Mouse (Mus musculus): ENCODE data around the gene Map3k20. TPM values are rescaled to one million over a fixed set of nuclear protein-coding genes. Genes with fewer than 3 reads are reported as not detected.
A peak's percentile ranks its signal among the peaks of the same experiment; 100 is the strongest.

The Map3k20 gene
- polyA plus RNA-seq, 1 experiment from 2014 or later, result 7.3 TPM

DNA sequence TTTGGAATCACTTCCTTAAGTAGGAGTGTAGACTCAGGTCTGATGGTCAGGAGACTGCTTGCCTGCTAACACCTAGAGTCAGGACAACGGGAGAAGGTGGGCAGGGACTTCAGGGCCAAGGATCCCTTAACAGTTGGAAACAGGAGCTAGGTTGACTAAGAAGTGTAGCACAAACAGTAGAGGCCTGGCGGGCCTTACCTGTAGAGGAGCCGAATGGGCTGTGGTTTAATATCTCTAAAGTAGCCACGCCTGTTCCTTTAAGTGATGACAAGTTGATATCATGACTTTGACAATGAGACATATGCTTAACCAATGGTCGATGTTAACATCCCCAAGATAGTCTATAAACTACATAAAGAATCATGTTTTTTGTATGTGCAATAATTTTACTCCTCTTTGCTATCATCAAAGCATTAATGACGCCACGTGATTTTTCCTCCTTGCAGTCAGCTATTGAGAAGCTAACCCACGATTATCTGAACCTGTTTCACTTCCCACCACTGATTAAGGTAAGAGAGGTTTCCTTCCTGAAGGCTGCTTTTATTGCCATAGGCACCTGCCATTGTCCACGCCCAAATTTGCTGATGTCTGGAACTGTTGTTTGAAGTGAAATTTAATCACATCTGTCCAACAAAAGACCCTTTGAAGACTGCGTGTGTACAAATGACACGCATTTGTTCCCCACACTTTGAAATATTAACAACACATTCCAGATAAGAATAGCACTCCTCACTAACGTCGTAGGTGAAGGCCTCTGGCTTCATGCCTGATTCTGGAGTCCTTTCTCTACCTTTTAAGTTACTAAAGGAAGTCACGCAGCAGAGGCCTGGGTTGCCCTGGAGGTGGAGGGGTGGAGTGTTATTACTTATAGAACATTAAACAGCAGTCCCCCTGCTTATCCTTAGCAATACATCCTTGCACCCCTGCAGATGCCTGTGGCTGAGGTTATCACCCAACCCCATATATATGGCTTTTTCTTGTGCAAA, 131.0 kb downstream of the Map3k20 start:
- no peak overlapping the region for H3K4me3 ChIP-seq
- H3K27me3 ChIP-seq (replicated peaks; ENCODE audit: low read depth, poor library complexity, severe bottlenecking), result no peaks in the 10 kb centered on the region
- WGBS, result 78% methylated on average over 14 of the region's 14 CpGs
- no peaks in the 10 kb centered on the region for H3K36me3 ChIP-seq (replicated peaks)
- no peaks in the 10 kb centered on the region for H3K4me1 ChIP-seq
- no peak overlapping the region for H3K27ac ChIP-seq (replicated peaks)
- DNase-seq (ENCODE audit: low spot score), result no peak
- H3K9me3 ChIP-seq, result no peaks in the 10 kb centered on the region

DNA sequence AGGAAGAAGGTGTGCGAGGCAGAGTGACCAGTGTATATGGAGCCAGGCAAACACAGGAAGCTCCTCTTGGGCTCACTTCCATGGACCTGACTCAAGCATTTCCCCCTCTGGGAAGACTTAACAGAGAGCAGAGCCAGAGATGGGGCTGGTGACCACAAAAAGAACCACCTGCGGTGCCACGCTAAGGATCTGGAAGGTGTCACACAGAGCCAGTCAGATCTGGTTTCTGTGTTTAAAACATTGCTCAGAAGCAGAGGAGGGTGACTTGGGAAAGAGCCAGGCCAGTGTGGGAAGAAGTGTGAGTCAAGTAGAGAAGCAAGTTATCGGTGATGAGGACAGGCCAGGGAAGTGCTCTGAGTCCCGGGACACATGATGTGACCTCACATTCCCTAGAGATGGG, 135.1 kb downstream of the Map3k20 start:
- no peak overlapping the region for H3K4me3 ChIP-seq
- no peaks in the 10 kb centered on the region for H3K36me3 ChIP-seq (replicated peaks)
- peaks cover 3% of the 10 kb centered on the region; the same call in 1 of the 2 replicates for H3K27me3 ChIP-seq (replicated peaks; ENCODE audit: low read depth, poor library complexity, severe bottlenecking)
- H3K9me3 ChIP-seq, result no peaks in the 10 kb centered on the region
- WGBS, result 94% methylated on average over 5 of the region's 5 CpGs
- H3K4me1 ChIP-seq, result peaks cover 6% of the 10 kb centered on the region
- no peak overlapping the region for H3K27ac ChIP-seq (replicated peaks)
- no peak for DNase-seq (ENCODE audit: low spot score)

DNA sequence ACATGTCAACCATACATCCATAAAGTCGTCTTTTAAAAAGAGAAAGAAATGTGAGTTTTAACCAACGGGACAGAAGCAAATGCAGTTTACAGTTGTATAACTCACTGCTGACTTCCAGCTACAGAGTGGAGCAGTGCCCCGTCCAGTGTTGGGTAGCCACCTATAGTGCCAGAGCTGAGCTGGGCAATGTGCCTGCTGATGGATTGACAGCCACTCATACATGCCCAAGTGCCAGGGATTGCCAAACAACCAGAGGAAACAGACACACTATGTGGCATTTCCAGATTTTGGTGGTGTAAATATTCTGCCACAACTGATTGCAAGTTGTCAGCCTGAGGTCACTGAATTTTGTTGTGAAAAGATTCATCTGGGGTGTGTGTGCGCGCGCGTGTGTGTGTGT, 139.2 kb downstream of the Map3k20 start:
- 87% methylated on average over 7 of the region's 7 CpGs for WGBS

DNA sequence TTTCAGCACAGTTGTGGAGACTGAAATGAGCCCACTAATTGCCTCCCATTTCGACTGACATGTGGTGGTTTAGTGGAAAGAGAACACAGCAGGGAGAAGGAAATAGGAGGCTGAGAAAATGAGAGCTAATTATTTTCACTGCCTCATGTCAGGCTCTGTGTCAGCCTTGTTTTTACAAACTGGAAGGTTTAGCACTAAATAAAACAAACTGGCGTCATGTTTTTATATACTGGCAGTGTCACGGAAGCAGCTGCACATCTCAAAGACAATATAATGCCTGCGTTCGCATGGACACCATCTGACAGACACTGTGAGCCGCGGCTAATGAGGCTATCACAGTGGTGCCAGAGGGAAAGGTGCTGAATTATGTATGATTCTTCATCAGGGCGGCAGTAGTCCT, 141.3 kb downstream of the Map3k20 start:
- H3K9me3 ChIP-seq, result no peaks in the 10 kb centered on the region
- H3K36me3 ChIP-seq (replicated peaks), result no peaks in the 10 kb centered on the region
- 28% methylated on average over 8 of the region's 8 CpGs for WGBS
- H3K27me3 ChIP-seq (replicated peaks; ENCODE audit: low read depth, poor library complexity, severe bottlenecking), result peaks cover 14% of the 10 kb centered on the region
- H3K4me1 ChIP-seq, result peaks cover 30% of the 10 kb centered on the region
- H3K4me3 ChIP-seq, result no peak overlapping the region
- peak; percentile 23 for DNase-seq (ENCODE audit: low spot score)
- H3K27ac ChIP-seq (replicated peaks), result no peak overlapping the region

More for the DNA sequence above, 139.2 kb downstream of the Map3k20 start:
- peaks cover 28% of the 10 kb centered on the region for H3K4me1 ChIP-seq
- no peaks in the 10 kb centered on the region for H3K9me3 ChIP-seq
- no peak for DNase-seq (ENCODE audit: low spot score)
- H3K36me3 ChIP-seq (replicated peaks), result no peaks in the 10 kb centered on the region
- H3K27ac ChIP-seq (replicated peaks), result no peak overlapping the region
- no peak overlapping the region for H3K4me3 ChIP-seq
- H3K27me3 ChIP-seq (replicated peaks; ENCODE audit: low read depth, poor library complexity, severe bottlenecking), result peaks cover 14% of the 10 kb centered on the region

DNA sequence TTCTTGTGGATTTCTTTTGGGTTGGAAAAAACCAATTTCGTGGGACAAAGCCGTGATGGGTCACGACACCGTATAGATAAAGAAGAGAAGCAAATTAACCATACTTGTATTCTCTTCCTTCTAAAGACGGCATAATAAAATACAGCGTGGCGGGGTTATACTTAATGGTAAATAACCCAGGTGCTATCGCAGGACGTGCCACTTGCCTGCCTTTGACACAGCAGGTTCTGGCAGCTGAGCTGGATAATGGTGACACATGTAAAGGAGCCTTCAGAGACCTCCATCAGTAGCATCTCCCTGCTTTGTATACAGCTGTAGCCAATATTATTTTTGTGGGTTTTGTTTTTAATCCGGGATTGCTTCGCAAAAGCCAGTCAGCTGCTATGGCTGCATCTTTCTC, 141.9 kb downstream of the Map3k20 start:
- Histone ChIP-seq H3K27me3 (replicated peaks; ENCODE audit: low read depth, poor library complexity, severe bottlenecking) (peaks cover 14% of the 10 kb centered on the region), H3K4me3 (no peak overlapping the region), H3K4me1 (peaks cover 30% of the 10 kb centered on the region), H3K9me3 (no peaks in the 10 kb centered on the region), H3K27ac (replicated peaks) (no peak overlapping the region), H3K36me3 (replicated peaks) (no peaks in the 10 kb centered on the region)
- WGBS, result 81% methylated on average over 11 of the region's 11 CpGs
- DNase-seq (ENCODE audit: low spot score), result no peak

DNA sequence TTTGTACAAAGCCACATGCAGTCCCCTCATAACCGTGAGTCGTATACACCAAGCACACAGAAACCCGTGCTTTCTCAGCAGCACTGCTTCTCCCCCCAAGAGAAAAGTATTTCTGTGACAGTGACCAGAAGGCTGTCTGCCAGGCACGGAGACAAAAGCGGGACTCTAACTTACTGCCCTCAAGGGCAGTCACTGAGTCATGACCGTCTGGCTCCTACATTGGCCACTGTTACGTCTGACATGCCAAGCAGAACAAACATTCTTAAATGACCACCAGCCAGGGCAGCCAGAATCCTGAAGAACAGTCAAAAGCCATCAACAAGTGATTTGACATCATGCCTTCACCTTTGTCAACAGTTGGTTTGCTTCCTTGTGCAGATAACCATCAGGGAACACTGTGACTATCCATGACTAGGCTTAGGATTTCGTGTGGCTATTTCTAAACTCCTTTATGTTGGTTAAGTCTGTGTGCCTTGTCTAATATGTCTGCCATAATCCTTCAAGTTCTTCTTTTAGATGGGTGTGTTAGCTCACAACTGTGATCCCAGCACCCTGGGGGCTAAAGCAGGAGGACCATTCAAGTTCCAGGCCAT, 153.6 kb downstream of the Map3k20 start:
- 75% methylated on average over 8 of the region's 8 CpGs for WGBS
- Histone ChIP-seq H3K4me3 (no peak overlapping the region), H3K27ac (replicated peaks) (no peak overlapping the region), H3K27me3 (replicated peaks; ENCODE audit: low read depth, poor library complexity, severe bottlenecking) (no peaks in the 10 kb centered on the region), H3K9me3 (no peaks in the 10 kb centered on the region), H3K4me1 (peaks cover 3% of the 10 kb centered on the region; the same call in 1 of the 2 replicates), H3K36me3 (replicated peaks) (peaks cover 10% of the 10 kb centered on the region; the same call in 1 of the 2 replicates)
- no peak for DNase-seq (ENCODE audit: low spot score)

DNA sequence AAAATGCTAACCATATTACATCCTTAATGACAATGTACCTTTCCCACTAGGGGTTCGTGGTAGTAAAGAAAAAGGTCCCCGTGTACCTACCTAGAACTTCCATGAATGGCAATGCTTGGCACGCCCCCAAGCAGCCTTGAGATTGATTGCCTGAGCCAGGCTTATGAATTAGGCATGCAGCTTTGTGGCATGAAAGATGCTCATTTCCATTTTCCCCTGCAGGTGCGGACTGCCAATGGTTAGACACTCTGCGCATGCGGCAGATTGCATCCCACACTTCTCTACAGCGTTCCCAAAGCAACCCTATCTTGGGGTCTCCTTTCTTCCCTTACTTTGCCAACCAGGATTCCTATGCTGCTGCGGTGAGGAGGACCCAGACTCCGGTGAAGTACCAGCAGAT, 155.6 kb downstream of the Map3k20 start:
- no peak overlapping the region for H3K27ac ChIP-seq (replicated peaks)
- H3K4me1 ChIP-seq, result peaks cover 3% of the 10 kb centered on the region; the same call in 1 of the 2 replicates

DNA sequence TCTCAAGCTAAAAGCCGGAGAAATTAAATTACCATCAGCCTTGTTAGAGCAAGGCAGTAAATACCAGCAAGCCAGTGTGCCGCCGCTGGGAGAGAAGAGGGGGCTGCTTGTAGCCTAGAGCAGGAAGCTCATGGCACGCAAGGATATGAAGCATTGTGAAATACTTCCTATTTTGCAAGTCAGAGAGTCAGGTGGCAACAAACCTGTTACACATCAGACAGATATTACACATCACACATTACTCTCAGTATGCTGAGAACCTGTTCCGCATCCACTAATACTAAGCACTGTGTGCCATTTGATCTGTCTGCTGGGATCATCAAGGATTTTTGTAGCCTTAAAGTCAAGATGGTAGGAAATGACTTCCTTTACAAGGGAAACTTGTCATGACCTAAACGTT, 157.4 kb downstream of the Map3k20 start:
- Histone ChIP-seq H3K4me1 (peaks cover 3% of the 10 kb centered on the region; the same call in 1 of the 2 replicates), H3K27me3 (replicated peaks; ENCODE audit: low read depth, poor library complexity, severe bottlenecking) (no peaks in the 10 kb centered on the region), H3K9me3 (no peaks in the 10 kb centered on the region), H3K36me3 (replicated peaks) (peaks cover 10% of the 10 kb centered on the region; the same call in 1 of the 2 replicates), H3K27ac (replicated peaks) (no peak overlapping the region), H3K4me3 (no peak overlapping the region)
- no peak for DNase-seq (ENCODE audit: low spot score)
- WGBS, result 95% methylated on average over 6 of the region's 6 CpGs

More for the DNA sequence above, 155.6 kb downstream of the Map3k20 start:
- H3K36me3 ChIP-seq (replicated peaks), result peaks cover 10% of the 10 kb centered on the region; the same call in 1 of the 2 replicates
- no peaks in the 10 kb centered on the region for H3K27me3 ChIP-seq (replicated peaks; ENCODE audit: low read depth, poor library complexity, severe bottlenecking)
- WGBS, result 95% methylated on average over 9 of the region's 9 CpGs
- no peaks in the 10 kb centered on the region for H3K9me3 ChIP-seq
- no peak overlapping the region for H3K4me3 ChIP-seq
- no peak for DNase-seq (ENCODE audit: low spot score)

DNA sequence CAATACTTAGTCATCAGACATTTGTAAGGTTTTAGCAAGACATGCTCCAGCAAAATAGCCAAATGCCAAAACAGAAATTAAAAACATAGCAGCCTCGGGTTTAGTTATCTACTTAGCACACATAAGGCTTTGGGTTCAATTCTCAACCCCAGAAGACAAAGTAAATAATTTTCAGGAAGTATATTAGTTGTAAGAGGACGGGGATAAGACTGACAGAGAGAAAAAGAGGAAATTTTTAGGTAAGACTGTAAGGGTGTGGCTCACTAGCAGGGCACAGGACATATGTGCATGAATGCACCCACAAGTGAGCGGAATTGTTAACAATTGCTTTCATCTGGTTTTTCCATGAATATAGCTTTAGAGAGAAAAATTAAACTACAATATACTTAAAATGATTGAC, 158.5 kb downstream of the Map3k20 start:
- WGBS, result 82% methylated on average over 3 of the region's 3 CpGs
- H3K4me3 ChIP-seq, result no peak overlapping the region
- no peaks in the 10 kb centered on the region for H3K27me3 ChIP-seq (replicated peaks; ENCODE audit: low read depth, poor library complexity, severe bottlenecking)

DNA sequence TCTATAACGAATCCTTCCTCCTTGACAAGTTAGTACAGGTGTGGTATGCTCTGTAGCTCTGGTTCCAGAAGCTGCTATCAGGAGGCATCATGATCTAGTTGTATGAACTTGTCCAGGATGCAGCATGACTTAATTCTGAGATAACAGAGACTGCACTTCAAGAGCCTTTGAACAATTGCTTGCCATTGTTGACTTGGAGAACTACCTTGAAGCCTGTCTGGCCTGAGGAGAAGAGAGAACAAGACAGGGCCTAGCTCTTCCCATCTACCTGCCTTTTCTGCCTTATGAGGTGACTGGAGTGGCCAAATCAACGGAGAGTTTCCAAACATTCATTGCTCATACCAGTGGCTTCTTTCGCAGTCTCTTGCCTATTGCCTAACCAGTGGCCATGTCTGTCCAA, 160.7 kb downstream of the Map3k20 start:
- H3K27ac ChIP-seq (replicated peaks), result no peak overlapping the region

More for the DNA sequence above, 158.5 kb downstream of the Map3k20 start:
- no peak overlapping the region for H3K27ac ChIP-seq (replicated peaks)
- peaks cover 6% of the 10 kb centered on the region; the same call in 1 of the 2 replicates for H3K36me3 ChIP-seq (replicated peaks)
- H3K9me3 ChIP-seq, result no peaks in the 10 kb centered on the region
- DNase-seq (ENCODE audit: low spot score), result no peak
- H3K4me1 ChIP-seq, result peaks cover under 1% of the 10 kb centered on the region; the same call in 1 of the 2 replicates

DNA sequence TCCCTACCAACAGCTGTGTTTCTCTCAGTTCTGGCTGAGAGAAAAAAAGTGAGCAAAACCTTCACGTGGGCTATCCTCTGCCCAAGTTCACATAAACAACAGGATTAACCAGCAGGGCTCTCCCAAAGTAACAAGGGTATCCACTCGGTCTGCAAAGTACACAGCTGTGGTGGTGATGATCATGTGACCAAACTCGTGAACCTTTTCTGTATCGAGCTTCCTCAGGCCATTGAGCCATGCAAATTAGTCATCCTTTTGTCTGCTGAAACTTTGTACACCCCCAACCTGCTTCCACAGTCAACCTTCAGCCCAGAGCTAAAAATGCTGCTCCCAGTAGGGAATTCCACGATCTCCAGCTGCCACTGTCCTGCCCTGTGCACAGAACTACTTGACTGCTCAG, 161.2 kb downstream of the Map3k20 start:
- H3K36me3 ChIP-seq (replicated peaks), result peaks cover 1% of the 10 kb centered on the region; the same call in 1 of the 2 replicates
- 59% methylated on average over 5 of the region's 5 CpGs for WGBS
- no peaks in the 10 kb centered on the region for H3K4me1 ChIP-seq
- H3K4me3 ChIP-seq, result no peak overlapping the region
- no peaks in the 10 kb centered on the region for H3K9me3 ChIP-seq
- DNase-seq (ENCODE audit: low spot score), result no peak
- H3K27ac ChIP-seq (replicated peaks), result no peak overlapping the region
- H3K27me3 ChIP-seq (replicated peaks; ENCODE audit: low read depth, poor library complexity, severe bottlenecking), result no peaks in the 10 kb centered on the region

More for the DNA sequence above, 160.7 kb downstream of the Map3k20 start:
- Histone ChIP-seq H3K4me3 (no peak overlapping the region), H3K9me3 (no peaks in the 10 kb centered on the region), H3K36me3 (replicated peaks) (peaks cover 6% of the 10 kb centered on the region; the same call in 1 of the 2 replicates), H3K27me3 (replicated peaks; ENCODE audit: low read depth, poor library complexity, severe bottlenecking) (no peaks in the 10 kb centered on the region), H3K4me1 (no peaks in the 10 kb centered on the region)
- 88% methylated on average over 3 of the region's 3 CpGs for WGBS
- DNase-seq (ENCODE audit: low spot score), result no peak

DNA sequence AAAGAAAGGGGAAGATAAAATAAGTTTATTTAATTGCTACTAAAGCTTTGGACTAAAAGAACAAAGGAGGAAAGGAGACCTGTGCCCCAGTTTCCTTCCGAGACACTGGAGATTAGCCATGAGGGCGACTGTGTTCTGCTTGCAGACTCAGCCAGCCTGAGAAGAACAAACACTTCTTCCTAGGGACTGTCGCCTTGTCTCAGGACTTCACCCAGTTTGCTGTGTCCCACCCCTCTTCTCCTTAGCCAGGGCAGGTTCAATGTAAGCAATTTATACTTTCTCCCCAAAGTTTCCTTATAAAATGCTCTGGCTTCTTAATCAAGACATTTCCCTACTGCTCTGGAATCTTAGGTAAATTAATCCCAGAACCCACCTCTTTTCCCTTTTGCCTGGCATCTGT, 168.1 kb downstream of the Map3k20 start:
- Histone ChIP-seq H3K27me3 (replicated peaks; ENCODE audit: low read depth, poor library complexity, severe bottlenecking) (no peaks in the 10 kb centered on the region), H3K9me3 (no peaks in the 10 kb centered on the region), H3K36me3 (replicated peaks) (no peaks in the 10 kb centered on the region), H3K4me3 (no peak overlapping the region), H3K27ac (replicated peaks) (0 out of 2 replicates have a peak overlapping the region, but pooled peaks have one; percentile 27), H3K4me1 (peaks cover 16% of the 10 kb centered on the region)
- WGBS, result 40% methylated on average over 3 of the region's 3 CpGs
- no peak for DNase-seq (ENCODE audit: low spot score)

Measured in embryonic facial prominence, embryonic 10.5 days (tissue).